Mouse (Mus musculus) inflammation-experienced regulatory T-cells, adult 6 months (primary cell): ENCODE results near the gene Rrm1. TPM values are rescaled to one million over a fixed set of nuclear protein-coding genes. Genes with fewer than 3 reads are reported as not detected.
"Not testable (repeated sequence)": the region's sequence is repeated elsewhere in the genome, so short reads cannot be mapped to it uniquely, and the experiment has no call there.

Experiments used
- ATAC-seq: one replicate; pipeline ENCODE4 v1.8.0; 2017
- polyA plus RNA-seq, 3 experiments: library from polyadenylated mRNA; unstranded; fragments of 100-300 nt; shearing (Covaris generic); gene quantifications; one replicate each; pipeline ENCODE4 v1.2.1; 2017

The Rrm1 gene
- polyA plus RNA-seq = 100 to 1,000 TPM in 1 of 3 experiments, 10 to 100 TPM in 2; 45.4 to 216 (median 61.4) TPM

- peak; percentile 99 for ATAC-seq
These were observed at the start of gene Rrm1 for GRCm38 (mm10) chr7:102441657-102442391. TSS of gene Rrm1 (plus strand) at chr7:102441695.

GRCm38 (mm10) chr7:102393898-102394297, 47.6 kb upstream of the Rrm1 start:
- no peak for ATAC-seq

GRCm38 (mm10) chr7:102395894-102396293, 45.6 kb upstream of the Rrm1 start:
- ATAC-seq = no peak

GRCm38 (mm10) chr7:102396331-102396730, 45.2 kb upstream of the Rrm1 start:
- no peak for ATAC-seq

GRCm38 (mm10) chr7:102399180-102399731, 42.2 kb upstream of the Rrm1 start:
- no peak for ATAC-seq

GRCm38 (mm10) chr7:102404118-102404517, 37.4 kb upstream of the Rrm1 start:
- no peak for ATAC-seq

- no peak for ATAC-seq
These were observed 34.1 kb upstream of the Rrm1 start for GRCm38 (mm10) chr7:102407440-102407839.

- ATAC-seq = not testable (repeated sequence)
These were observed 26.2 kb upstream of the Rrm1 start for GRCm38 (mm10) chr7:102415272-102415671.

GRCm38 (mm10) chr7:102415841-102416240, 25.7 kb upstream of the Rrm1 start:
- no peak for ATAC-seq

GRCm38 (mm10) chr7:102417398-102417797, 24.1 kb upstream of the Rrm1 start:
- peak; percentile 90 for ATAC-seq

GRCm38 (mm10) chr7:102422036-102422435, 19.5 kb upstream of the Rrm1 start:
- ATAC-seq = no peak

- peak; percentile 90 for ATAC-seq
These were observed 15.4 kb upstream of the Rrm1 start for GRCm38 (mm10) chr7:102425933-102426685.

- ATAC-seq = no peak
These were observed 7.2 kb upstream of the Rrm1 start for GRCm38 (mm10) chr7:102434344-102434743.

GRCm38 (mm10) chr7:102440822-102441656, 456 bp upstream of the Rrm1 start:
- ATAC-seq = no peak

- no peak for ATAC-seq
These were observed 937 bp downstream of the Rrm1 start for GRCm38 (mm10) chr7:102442432-102442831.

GRCm38 (mm10) chr7:102444301-102444700, 2.8 kb downstream of the Rrm1 start:
- no peak for ATAC-seq

- no peak for ATAC-seq
These were observed 4.9 kb downstream of the Rrm1 start for GRCm38 (mm10) chr7:102446438-102446837.

- ATAC-seq = no peak
These were observed 17.3 kb downstream of the Rrm1 start for GRCm38 (mm10) chr7:102458618-102459380.

GRCm38 (mm10) chr7:102467566-102467965, 26.1 kb downstream of the Rrm1 start:
- ATAC-seq = no peak

- ATAC-seq = no peak
These were observed 31.2 kb downstream of the Rrm1 start for GRCm38 (mm10) chr7:102472675-102473074.

- no peak for ATAC-seq
These were observed 35.1 kb downstream of the Rrm1 start for GRCm38 (mm10) chr7:102476601-102477000.

- ATAC-seq = no peak
These were observed 35.9 kb downstream of the Rrm1 start for GRCm38 (mm10) chr7:102477377-102477776.
